ENCODE assay signal across 8 mouse cellular contexts in the genomic region with DNA sequence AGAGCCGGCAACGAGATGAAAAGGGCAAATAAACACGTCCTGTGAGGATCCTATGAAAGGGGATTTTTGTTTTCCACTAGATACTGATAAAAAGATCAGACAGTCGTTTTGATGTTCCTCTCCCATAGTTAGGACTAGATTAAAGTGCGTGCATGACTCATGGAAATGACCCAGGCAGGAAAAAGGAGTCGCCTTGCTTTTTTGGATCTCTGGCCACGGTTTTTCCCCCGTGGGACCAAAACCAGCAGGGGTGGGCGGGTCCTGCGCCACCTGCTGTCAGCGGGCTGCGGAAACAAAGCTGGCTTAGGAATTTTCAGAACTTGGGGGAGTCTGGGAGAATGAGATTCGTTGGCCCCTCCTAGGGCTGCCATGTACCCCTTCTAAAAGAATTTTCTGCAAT.
A peak's percentile ranks its signal among the peaks of the same experiment; 100 is the strongest.
DNase-seq lines count a peak whose midpoint lies in the region; ATAC-seq and TF ChIP-seq lines count a peak whose summit lies in the region.

No protein-coding gene starts in this region.

- H3K9me3 ChIP-seq in heart, embryonic 16.5 days (replicated peaks; ENCODE audit: control insufficient read depth, low read length) = no peaks in the 10 kb centered on the region

- DNase-seq in spleen, adult 18-20 months = peak; percentile 18 to 55
- DNase-seq in spleen, adult 12 weeks (ENCODE audit: low spot score) = no peak
- DNase-seq in kidney, postnatal 10 days = peak; percentile 86
- peak; percentile 73 for DNase-seq in lung, postnatal 36 days
- DNase-seq in right cerebral cortex, postnatal 25 days = peak; percentile 39
- DNase-seq in frontal cortex, postnatal 25 days (ENCODE audit: low spot score in 2 of 2) = no peak

- WGBS in heart, embryonic 16.5 days = 14% methylated on average over 13 of the region's 13 CpGs

- peak overlapping the region; percentile 52 for H3K4me2 ChIP-seq in heart, embryonic 16.5 days (ENCODE audit: low read depth, low read length)

- no peak for TF ChIP-seq POLR2A in embryonic fibroblast, embryonic 13.5 days (IDR thresholded peaks at IDR 0.05; ENCODE audit: low read depth, low read length)

- peak overlapping the region; percentile 5; the same call in 1 of the 2 replicates for H3K9ac ChIP-seq in heart, embryonic 16.5 days (ENCODE audit: low read length)

- H3K27me3 ChIP-seq in heart, embryonic 16.5 days (ENCODE audit: control insufficient read depth, insufficient read depth, low read length) = no peaks in the 10 kb centered on the region

- TF ChIP-seq CTCF in embryonic fibroblast, embryonic 13.5 days (IDR thresholded peaks at IDR 0.05; ENCODE audit: borderline replicate concordance, insufficient read depth, low read length) = peak; percentile 43

- ATAC-seq in heart, embryonic 16.5 days (replicated peaks; ENCODE audit: extremely low read depth, insufficient read depth, low FRiP score) = no peak

- H3K4me3 ChIP-seq in embryonic fibroblast, embryonic 13.5 days (ENCODE audit: insufficient read depth, low read length) = no peak overlapping the region
- H3K4me3 ChIP-seq in heart, embryonic 16.5 days (ENCODE audit: low read length) = peak overlapping the region; percentile 6; the same call in 1 of the 2 replicates

- no peaks in the 10 kb centered on the region for H3K36me3 ChIP-seq in heart, embryonic 16.5 days (ENCODE audit: control insufficient read depth, insufficient read depth)

- H3K4me1 ChIP-seq in embryonic fibroblast, embryonic 13.5 days (ENCODE audit: control insufficient read depth, insufficient read depth, low read length) = peaks cover 2% of the 10 kb centered on the region; the same call in 1 of the 2 replicates
- peaks cover 9% of the 10 kb centered on the region for H3K4me1 ChIP-seq in heart, embryonic 16.5 days (ENCODE audit: control insufficient read depth, insufficient read depth, low read length)

- no peak overlapping the region for H3K27ac ChIP-seq in embryonic fibroblast, embryonic 13.5 days (ENCODE audit: insufficient read depth, low read length)
- peak overlapping the region; percentile 34; the same call in 1 of the 2 replicates for H3K27ac ChIP-seq in heart, embryonic 16.5 days (ENCODE audit: low read length)

Comparison
In these comparisons a context has a peak if more than half of its experiments do, and no peak if none do; other contexts are left out.
1. DNase-seq: peak in spleen, adult 18-20 months (2 of 2), kidney, postnatal 10 days (single experiment), lung, postnatal 36 days (single experiment) and right cerebral cortex, postnatal 25 days (single experiment); none in spleen, adult 12 weeks (single experiment) and frontal cortex, postnatal 25 days (0 of 2).